Mouse (Mus musculus): ENCODE data around the gene Slc35b1. TPM values are rescaled to one million over a fixed set of nuclear protein-coding genes. Genes with fewer than 3 reads are reported as not detected.

The Slc35b1 gene
- polyA plus RNA-seq, 1 experiment from 2014 or later, result 96.8 TPM

GRCm38 (mm10) chr11:95394112-95394511 is 9.6 kb downstream of the Slc35b1 start:
- Histone ChIP-seq H3K4me1 (ENCODE audit: insufficient read depth, low read depth, low read length) (no peaks in the 10 kb centered on the region), H3K4me3 (ENCODE audit: low read depth, low read length) (no peak overlapping the region), H3K36me3 (ENCODE audit: insufficient read depth, low read length) (peaks cover 6% of the 10 kb centered on the region; the same call in 1 of the 2 replicates), H3K4me2 (replicated peaks; ENCODE audit: low read depth, low read length) (no peak overlapping the region), H3K27me3 (replicated peaks; ENCODE audit: insufficient read depth, low read length) (no peaks in the 10 kb centered on the region), H3K9me3 (ENCODE audit: low read length) (no peaks in the 10 kb centered on the region), H3K27ac (ENCODE audit: low read length) (no peak overlapping the region), H3K9ac (replicated peaks; ENCODE audit: low read depth) (no peak overlapping the region)
- no peak for TF ChIP-seq CTCF (IDR thresholded peaks at IDR 0.05)
- no peak for TF ChIP-seq EP300 (IDR thresholded peaks at IDR 0.05)
- ATAC-seq, result no peak
- WGBS, result 39% methylated on average over 5 of the region's 5 CpGs
- DNase-seq (ENCODE audit: low spot score), result no peak

DNA sequence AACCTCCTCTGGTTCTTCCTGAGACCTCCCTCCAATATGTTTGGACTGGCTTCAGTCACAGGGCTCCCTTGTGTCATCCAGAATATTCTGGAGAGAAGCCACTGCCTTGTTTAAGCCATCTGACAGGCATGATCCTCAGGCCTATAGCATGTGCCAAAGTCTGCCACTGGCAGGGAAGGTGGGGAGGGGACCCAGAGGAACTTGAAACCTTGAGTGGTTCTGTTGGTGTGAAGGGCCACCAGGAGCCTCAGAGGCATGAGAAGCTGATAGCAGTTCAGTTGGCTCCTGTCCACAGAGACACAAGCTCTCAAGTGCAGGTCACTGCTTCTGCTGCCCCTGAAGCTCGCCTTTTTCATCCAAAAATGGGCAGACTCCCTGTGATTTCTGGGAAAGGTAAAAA is 12.1 kb downstream of the Slc35b1 start:
- Histone ChIP-seq H3K4me2 (replicated peaks; ENCODE audit: low read depth, low read length) (no peak overlapping the region), H3K9me3 (ENCODE audit: low read length) (no peaks in the 10 kb centered on the region), H3K36me3 (ENCODE audit: insufficient read depth, low read length) (no peaks in the 10 kb centered on the region), H3K4me1 (ENCODE audit: insufficient read depth, low read depth, low read length) (no peaks in the 10 kb centered on the region), H3K9ac (replicated peaks; ENCODE audit: low read depth) (0 out of 2 replicates have a peak overlapping the region, but pooled peaks have one; percentile 12), H3K4me3 (ENCODE audit: low read depth, low read length) (no peak overlapping the region), H3K27me3 (replicated peaks; ENCODE audit: insufficient read depth, low read length) (no peaks in the 10 kb centered on the region), H3K27ac (ENCODE audit: low read length) (no peak overlapping the region)
- no peak for TF ChIP-seq CTCF (IDR thresholded peaks at IDR 0.05)
- TF ChIP-seq EP300 (IDR thresholded peaks at IDR 0.05), result no peak
- no peak for DNase-seq (ENCODE audit: low spot score)
- 23% methylated on average over 1 of the region's 1 CpGs for WGBS
- peak; percentile 40; the same call in 1 of the 2 replicates for ATAC-seq

DNA sequence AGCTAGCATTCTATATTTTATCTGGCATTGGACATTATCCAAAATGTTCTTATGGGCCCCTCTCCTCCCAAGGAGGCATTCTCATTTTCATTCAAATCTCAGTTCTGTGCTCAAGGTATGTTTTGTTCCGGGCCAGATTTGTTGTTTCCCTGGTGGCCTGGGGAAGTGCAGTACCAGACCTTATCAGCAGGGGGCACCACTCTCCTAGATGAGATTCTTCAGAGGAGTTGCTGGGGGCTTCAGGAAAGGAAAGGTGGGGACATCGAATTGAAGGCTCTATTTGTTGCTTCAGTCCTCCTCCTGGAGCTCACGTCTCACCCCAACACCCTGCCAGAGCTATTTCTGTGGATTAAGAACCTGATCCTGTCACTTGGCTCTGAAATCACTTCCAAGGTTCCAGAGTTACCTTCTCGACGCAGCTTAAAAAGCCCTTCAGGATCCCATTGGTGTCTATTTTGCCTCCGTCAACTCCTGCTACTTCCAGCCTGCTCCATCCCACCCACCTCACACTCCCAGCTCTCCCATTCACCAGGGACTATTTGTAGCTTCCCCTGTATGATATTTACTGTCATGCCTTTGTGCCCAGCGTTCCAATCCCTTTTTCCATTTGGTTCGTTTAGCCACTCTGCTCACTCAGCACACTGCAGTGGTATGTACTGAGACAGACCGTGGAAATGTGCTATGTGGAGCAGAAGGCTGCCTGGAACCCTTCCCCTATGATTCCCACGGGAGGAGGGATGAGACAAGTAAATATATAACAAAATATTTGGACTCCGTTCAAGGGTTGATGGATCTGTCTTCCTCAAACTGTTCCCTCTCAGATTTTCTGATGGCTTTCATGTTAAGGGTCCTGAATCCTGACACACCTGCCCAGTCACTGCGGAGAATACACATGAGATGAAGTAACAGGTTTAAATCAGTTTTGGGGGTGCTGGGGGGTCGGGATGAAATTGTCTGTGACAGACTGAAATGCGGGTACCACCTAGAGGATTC is 13.6 kb downstream of the Slc35b1 start:
- ATAC-seq, result no peak
- peak; percentile 64 for DNase-seq (ENCODE audit: low spot score)
- no peak overlapping the region for H3K27ac ChIP-seq (ENCODE audit: low read length)
- H3K4me3 ChIP-seq (ENCODE audit: low read depth, low read length), result no peak overlapping the region
- H3K9ac ChIP-seq (replicated peaks; ENCODE audit: low read depth), result no peak overlapping the region
- TF ChIP-seq CTCF (IDR thresholded peaks at IDR 0.05) (peak; percentile 94), EP300 (IDR thresholded peaks at IDR 0.05) (no peak)
- 0 out of 2 replicates have a peak, but pooled peaks cover 3% of the 10 kb centered on the region for H3K4me1 ChIP-seq (ENCODE audit: insufficient read depth, low read depth, low read length)
- no peaks in the 10 kb centered on the region for H3K9me3 ChIP-seq (ENCODE audit: low read length)
- 0 out of 2 replicates have a peak overlapping the region, but pooled peaks have one; percentile 11 for H3K4me2 ChIP-seq (replicated peaks; ENCODE audit: low read depth, low read length)
- H3K36me3 ChIP-seq (ENCODE audit: insufficient read depth, low read length), result no peaks in the 10 kb centered on the region
- 39% methylated on average over 14 of the region's 14 CpGs for WGBS
- no peaks in the 10 kb centered on the region for H3K27me3 ChIP-seq (replicated peaks; ENCODE audit: insufficient read depth, low read length)

DNA sequence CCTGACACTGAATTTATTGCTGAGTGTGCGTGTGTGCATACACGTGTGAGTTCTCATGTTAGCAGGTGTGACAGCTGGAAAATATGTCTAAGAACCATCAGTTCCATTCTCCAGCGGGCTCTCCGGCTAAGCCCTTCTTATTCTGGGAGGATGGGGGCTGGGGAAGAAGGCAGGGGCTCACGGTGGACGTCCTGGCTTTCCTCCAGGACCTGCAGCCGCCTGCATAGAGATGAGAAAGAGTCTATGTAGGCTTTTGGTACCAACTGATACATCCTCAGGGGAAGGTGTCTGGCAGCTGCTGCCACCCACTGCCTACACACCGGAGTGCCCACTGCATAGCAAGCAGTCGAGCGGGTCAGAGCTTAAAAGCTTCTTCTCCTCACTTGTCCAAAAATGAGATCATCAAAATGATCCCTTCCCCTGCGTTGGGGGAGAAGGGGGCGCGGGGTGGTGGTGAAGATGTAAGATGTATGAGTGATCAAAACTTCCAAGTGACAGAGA is 15.1 kb downstream of the Slc35b1 start:
- no peaks in the 10 kb centered on the region for H3K9me3 ChIP-seq (ENCODE audit: low read length)
- no peaks in the 10 kb centered on the region for H3K27me3 ChIP-seq (replicated peaks; ENCODE audit: insufficient read depth, low read length)
- H3K4me2 ChIP-seq (replicated peaks; ENCODE audit: low read depth, low read length), result no peak overlapping the region
- DNase-seq (ENCODE audit: low spot score), result no peak
- no peak overlapping the region for H3K9ac ChIP-seq (replicated peaks; ENCODE audit: low read depth)
- TF ChIP-seq CTCF (IDR thresholded peaks at IDR 0.05), result no peak
- TF ChIP-seq EP300 (IDR thresholded peaks at IDR 0.05), result no peak
- no peak for ATAC-seq
- no peak overlapping the region for H3K27ac ChIP-seq (ENCODE audit: low read length)
- 69% methylated on average over 13 of the region's 13 CpGs for WGBS
- 0 out of 2 replicates have a peak, but pooled peaks cover 3% of the 10 kb centered on the region for H3K4me1 ChIP-seq (ENCODE audit: insufficient read depth, low read depth, low read length)
- H3K36me3 ChIP-seq (ENCODE audit: insufficient read depth, low read length), result no peaks in the 10 kb centered on the region
- H3K4me3 ChIP-seq (ENCODE audit: low read depth, low read length), result no peak overlapping the region

GRCm38 (mm10) chr11:95401568-95401967 is 17.1 kb downstream of the Slc35b1 start:
- Histone ChIP-seq H3K9me3 (ENCODE audit: low read length) (no peaks in the 10 kb centered on the region), H3K4me3 (ENCODE audit: low read depth, low read length) (no peak overlapping the region), H3K27ac (ENCODE audit: low read length) (no peak overlapping the region), H3K9ac (replicated peaks; ENCODE audit: low read depth) (no peak overlapping the region), H3K4me1 (ENCODE audit: insufficient read depth, low read depth, low read length) (0 out of 2 replicates have a peak, but pooled peaks cover 3% of the 10 kb centered on the region), H3K36me3 (ENCODE audit: insufficient read depth, low read length) (no peaks in the 10 kb centered on the region), H3K27me3 (replicated peaks; ENCODE audit: insufficient read depth, low read length) (no peaks in the 10 kb centered on the region), H3K4me2 (replicated peaks; ENCODE audit: low read depth, low read length) (no peak overlapping the region)
- 84% methylated on average over 5 of the region's 5 CpGs for WGBS
- no peak for DNase-seq (ENCODE audit: low spot score)
- ATAC-seq, result no peak
- TF ChIP-seq CTCF (IDR thresholded peaks at IDR 0.05), result no peak
- no peak for TF ChIP-seq EP300 (IDR thresholded peaks at IDR 0.05)

DNA sequence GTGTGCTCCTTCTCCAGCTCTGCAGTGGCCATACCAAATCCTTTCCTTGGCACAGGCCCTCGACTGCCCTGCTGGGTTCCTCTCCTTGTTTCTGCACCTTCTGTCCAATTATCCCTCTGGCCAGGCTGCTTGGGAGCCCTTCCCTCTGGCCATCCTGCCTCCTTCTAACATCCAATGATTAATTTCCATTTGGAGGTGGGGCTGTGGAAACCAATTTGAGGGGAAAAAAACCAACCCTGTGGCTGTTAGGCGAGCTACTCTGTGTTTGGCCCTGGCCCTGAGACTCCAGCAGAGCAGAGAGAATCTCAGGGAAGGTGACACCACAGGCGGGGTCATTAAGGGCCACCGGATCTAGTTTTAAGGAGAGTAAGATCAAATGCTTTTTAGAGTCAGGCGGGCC is 17.7 kb downstream of the Slc35b1 start:
- no peak for DNase-seq (ENCODE audit: low spot score)

More for the DNA sequence above, 17.7 kb downstream of the Slc35b1 start:
- H3K9me3 ChIP-seq (ENCODE audit: low read length), result no peaks in the 10 kb centered on the region
- H3K9ac ChIP-seq (replicated peaks; ENCODE audit: low read depth), result no peak overlapping the region
- H3K27me3 ChIP-seq (replicated peaks; ENCODE audit: insufficient read depth, low read length), result no peaks in the 10 kb centered on the region
- 0 out of 2 replicates have a peak, but pooled peaks cover 3% of the 10 kb centered on the region for H3K4me1 ChIP-seq (ENCODE audit: insufficient read depth, low read depth, low read length)
- no peak overlapping the region for H3K4me3 ChIP-seq (ENCODE audit: low read depth, low read length)
- TF ChIP-seq CTCF (IDR thresholded peaks at IDR 0.05), result no peak
- TF ChIP-seq EP300 (IDR thresholded peaks at IDR 0.05), result no peak
- 36% methylated on average over 5 of the region's 5 CpGs for WGBS
- H3K27ac ChIP-seq (ENCODE audit: low read length), result 0 out of 2 replicates have a peak overlapping the region, but pooled peaks have one; percentile 43
- H3K36me3 ChIP-seq (ENCODE audit: insufficient read depth, low read length), result no peaks in the 10 kb centered on the region
- no peak overlapping the region for H3K4me2 ChIP-seq (replicated peaks; ENCODE audit: low read depth, low read length)
- ATAC-seq, result no peak

All from lung, postnatal 0 days (tissue).